Mouse (Mus musculus) adrenal gland, postnatal 10 days (tissue): ENCODE data around the gene Pipox. TPM values are rescaled to one million over a fixed set of nuclear protein-coding genes. Genes with fewer than 3 reads are reported as not detected.

Experiments
- DNase-seq: peaks from one replicate; pipeline ENCODE4 v3.0.0; 2021; ENCODE audit warnings: mixed read lengths
- total RNA-seq, 2 experiments: library from RNA; stranded (reverse); gene quantifications; 2 replicates each; pipeline ENCODE4 v1.2.3; 2021

Gene Pipox
- total RNA-seq, 2 experiments from 2014 or later, result 14.0 to 25.8 TPM

- no peak for DNase-seq
These were observed 14.6 kb upstream of the Pipox start for GRCm38 (mm10) chr11:77908468-77908867.

- DNase-seq, result no peak
These were observed 12.9 kb upstream of the Pipox start for GRCm38 (mm10) chr11:77906747-77907174.

- DNase-seq, result no peak
These were observed 12.3 kb upstream of the Pipox start for GRCm38 (mm10) chr11:77906097-77906687.

- DNase-seq, result no peak
These were observed 10.8 kb upstream of the Pipox start for GRCm38 (mm10) chr11:77904707-77905106.

- DNase-seq, result no peak
These were observed 9.9 kb upstream of the Pipox start for GRCm38 (mm10) chr11:77903761-77904160.

- peak; percentile 45 for DNase-seq
These were observed 8.0 kb upstream of the Pipox start for GRCm38 (mm10) chr11:77901775-77902355.

- DNase-seq, result no peak
These were observed 7.5 kb upstream of the Pipox start for GRCm38 (mm10) chr11:77901366-77901765.

- peak; percentile 54 for DNase-seq
These were observed 6.8 kb upstream of the Pipox start for GRCm38 (mm10) chr11:77900696-77901095.

GRCm38 (mm10) chr11:77900187-77900586 is 6.3 kb upstream of the Pipox start:
- no peak for DNase-seq

- DNase-seq, result no peak
These were observed 3.2 kb upstream of the Pipox start for GRCm38 (mm10) chr11:77896820-77897805.

GRCm38 (mm10) chr11:77896480-77896819 is 2.6 kb upstream of the Pipox start:
- DNase-seq, result no peak

GRCm38 (mm10) chr11:77896011-77896410 is 2.1 kb upstream of the Pipox start:
- no peak for DNase-seq

- no peak for DNase-seq
These were observed 1.1 kb upstream of the Pipox start for GRCm38 (mm10) chr11:77894967-77895366.

GRCm38 (mm10) chr11:77893283-77893682 is 613 bp downstream of the Pipox start:
- no peak for DNase-seq

- no peak for DNase-seq
These were observed 1.0 kb downstream of the Pipox start for GRCm38 (mm10) chr11:77892883-77893282.

GRCm38 (mm10) chr11:77890648-77891258 is 3.1 kb downstream of the Pipox start:
- no peak for DNase-seq

GRCm38 (mm10) chr11:77889484-77889883 is 4.4 kb downstream of the Pipox start:
- no peak for DNase-seq

GRCm38 (mm10) chr11:77888846-77889245 is 5.0 kb downstream of the Pipox start:
- no peak for DNase-seq

GRCm38 (mm10) chr11:77887373-77887960 is 6.4 kb downstream of the Pipox start:
- DNase-seq, result no peak

GRCm38 (mm10) chr11:77885246-77885575 is 8.7 kb downstream of the Pipox start:
- DNase-seq, result no peak

GRCm38 (mm10) chr11:77884524-77885245 is 9.2 kb downstream of the Pipox start:
- DNase-seq, result no peak

GRCm38 (mm10) chr11:77876760-77877148 is 17.1 kb downstream of the Pipox start:
- DNase-seq, result no peak
